Mouse (Mus musculus) hematopoietic stem cell, adult 5-6 weeks (primary cell): ENCODE data around the gene Proca1. TPM values are rescaled to one million over a fixed set of nuclear protein-coding genes. Genes with fewer than 3 reads are reported as not detected.
A peak's percentile ranks its signal among the peaks of the same experiment; 100 is the strongest.

ENCODE experiments used
- ATAC-seq, 2 experiments: fragments of 125-278 bp in 1 of 2; replicated peaks in 1 of 2; 2 replicates each; pipeline ENCODE4 v1.8.0; 2016 to 2017; ENCODE audit warnings: inconsistent platforms in 2 of 2, mild to moderate bottlenecking in 2 of 2, moderate number of reproducible peaks in 2 of 2, low read depth in 1 of 2, moderate TSS enrichment in 1 of 2; ENCODE audit not compliant: low FRiP score in 2 of 2, poor library complexity in 2 of 2, severe bottlenecking in 2 of 2, insufficient read depth in 1 of 2, low TSS enrichment in 1 of 2
- total RNA-seq: library from RNA; stranded (forward); fragments of 172-1452, 232-1000 nt; gene quantifications from 2 replicates; pipeline ENCODE4 v1.2.3, GENCODE M21; 2017

Proca1 gene
- total RNA-seq, 1 experiment from 2014 or later: 1.5 TPM

- ATAC-seq: no peak
These were observed 29.2 kb upstream of the Proca1 start for GRCm38 (mm10) chr11:78163681-78164603.

GRCm38 (mm10) chr11:78164604-78164923 is 28.6 kb upstream of the Proca1 start:
- no peak for ATAC-seq

GRCm38 (mm10) chr11:78164924-78165760 is 28.1 kb upstream of the Proca1 start, which contains the start of gene Traf4:
TSS of gene Traf4 (minus strand) at chr11:78165589.
- ATAC-seq: peak; percentile 47 to 59

GRCm38 (mm10) chr11:78165761-78166109 is 27.5 kb upstream of the Proca1 start:
- peak; percentile 16 to 19; a peak in 2 of 4 replicates for ATAC-seq

GRCm38 (mm10) chr11:78166161-78166560 is 27.0 kb upstream of the Proca1 start:
- no peak for ATAC-seq

- ATAC-seq: no peak
These were observed 26.6 kb upstream of the Proca1 start for GRCm38 (mm10) chr11:78166640-78167039.

- no peak for ATAC-seq
These were observed 25.8 kb upstream of the Proca1 start for GRCm38 (mm10) chr11:78167257-78167959.

- peak; percentile 28 to 54; a peak in 3 of 4 replicates for ATAC-seq
These were observed 24.4 kb upstream of the Proca1 start for GRCm38 (mm10) chr11:78168541-78169468.

- no peak for ATAC-seq
These were observed 22.9 kb upstream of the Proca1 start for GRCm38 (mm10) chr11:78170306-78170705.

GRCm38 (mm10) chr11:78171328-78171727 is 21.9 kb upstream of the Proca1 start:
- ATAC-seq: no peak

GRCm38 (mm10) chr11:78172034-78172747 is 21.0 kb upstream of the Proca1 start:
- no peak for ATAC-seq

- ATAC-seq: no peak
These were observed 20.3 kb upstream of the Proca1 start for GRCm38 (mm10) chr11:78172748-78173383.

GRCm38 (mm10) chr11:78174506-78174905 is 18.7 kb upstream of the Proca1 start:
- ATAC-seq: no peak

- no peak for ATAC-seq
These were observed 17.3 kb upstream of the Proca1 start for GRCm38 (mm10) chr11:78175771-78176401.

- ATAC-seq: peak; percentile 67 to 69
These were observed 16.8 kb upstream of the Proca1 start, which contains the start of the genes Nek8 and Tlcd1 for GRCm38 (mm10) chr11:78176402-78176862. TSS of gene Nek8 (minus strand) at chr11:78176675. TSS of gene Tlcd1 (plus strand) at chr11:78176711.
